Mouse (Mus musculus) forebrain, postnatal 0 days (tissue): ENCODE results near the gene Ptprn2. TPM values are rescaled to one million over a fixed set of nuclear protein-coding genes. Genes with fewer than 3 reads are reported as not detected.

Experiments
- ATAC-seq: fragments of 200-750 bp; cut with Nextera tagmentation; 2 replicates; pipeline ENCODE4 v1.8.0; 2017; ENCODE audit warnings: mild to moderate bottlenecking, moderate library complexity
- DNase-seq: peaks from one replicate; pipeline ENCODE4 v3.0.0-alpha.2; 2015
- H3K27ac ChIP-seq: fragments of 300-500 bp; sonication (generic); 2 replicates; pipeline ENCODE4 v1.5.1; 2014; ENCODE audit warnings: low read depth, mild to moderate bottlenecking, antibody characterized with exemption, low read length, moderate library complexity, mixed read lengths
- H3K27me3 ChIP-seq: fragments of 300-500 bp; sonication (generic); 2 replicates; pipeline ENCODE4 v1.6.1; 2014; ENCODE audit warnings: mild to moderate bottlenecking, low read length, mixed read lengths; ENCODE audit not compliant: insufficient read depth
- H3K36me3 ChIP-seq: fragments of 300-500 bp; sonication (generic); 2 replicates; pipeline ENCODE4 v1.6.1; 2014; ENCODE audit warnings: mild to moderate bottlenecking, moderate library complexity; ENCODE audit not compliant: insufficient read depth
- H3K4me1 ChIP-seq: fragments of 300-500 bp; sonication (generic); 2 replicates; pipeline ENCODE4 v1.6.1; 2014; ENCODE audit warnings: antibody characterized with exemption; ENCODE audit not compliant: insufficient read depth
- H3K4me2 ChIP-seq: fragments of 300-500 bp; sonication (generic); 2 replicates; pipeline ENCODE4 v1.6.1; 2014; ENCODE audit warnings: low read depth, mild to moderate bottlenecking, moderate library complexity
- H3K4me3 ChIP-seq: fragments of 300-500 bp; sonication (generic); 2 replicates; pipeline ENCODE4 v1.5.1; 2014; ENCODE audit warnings: low read depth, low read length, mixed read lengths
- H3K9ac ChIP-seq: fragments of 300-500 bp; sonication (generic); 2 replicates; pipeline ENCODE4 v1.6.1; 2014; ENCODE audit warnings: mild to moderate bottlenecking
- H3K9me3 ChIP-seq: fragments of 300-500 bp; sonication (generic); 2 replicates; pipeline ENCODE4 v1.6.1; 2016; ENCODE audit warnings: low read length
- CTCF ChIP-seq: sonication (generic); IDR thresholded peaks from 2 replicates; pipeline ENCODE4 v1.5.1; 2016; ENCODE audit warnings: antibody characterized with exemption, control low read depth, low read depth
- WGBS: fragments of 180-500 bp; shearing (Covaris S2); extraction: QIAGEN DNeasy Blood & Tissue Kit; methylation state at CpG from one replicate; pipeline ENCODE4 v1.1.7; 2014; 5-methylcytosine and 5-hydroxymethylcytosine counted together
- polyA plus RNA-seq: library from polyadenylated mRNA; unstranded; fragments of >200 nt; fragmentation: Nextera tagmentation; extraction: Ambion mirVana; gene quantifications from 2 replicates; pipeline ENCODE4 v1.2.1, GENCODE M21; 2015
- total RNA-seq: library from RNA; depleted of rRNA; stranded (reverse); fragments of >200 nt; gene quantifications from 2 replicates; pipeline ENCODE4 v1.2.3, GENCODE M21; 2014

The Ptprn2 gene
- total and polyA plus RNA-seq, 2 experiments from 2014 or later = 15.9 to 91.1 TPM

- Histone ChIP-seq H3K4me2 (no peak overlapping the region), H3K27me3 (no peaks in the 10 kb centered on the region), H3K9me3 (no peaks in the 10 kb centered on the region), H3K4me3 (no peak overlapping the region), H3K27ac (no peak overlapping the region), H3K36me3 (peaks cover 23% of the 10 kb centered on the region), H3K9ac (no peak overlapping the region), H3K4me1 (peaks cover 10% of the 10 kb centered on the region)
- ATAC-seq (no peak), DNase-seq (no peak)
- no peak for TF ChIP-seq CTCF
- 84% methylated on average over 4 of the region's 4 CpGs for WGBS
These were observed 784.7 kb downstream of the Ptprn2 start for GRCm38 (mm10) chr12:117270199-117270598.

- H3K36me3 ChIP-seq = peaks cover 33% of the 10 kb centered on the region
- H3K27ac ChIP-seq = no peak overlapping the region
- peaks cover 10% of the 10 kb centered on the region for H3K4me1 ChIP-seq
- H3K9me3 ChIP-seq = no peaks in the 10 kb centered on the region
- WGBS = 19% methylated on average over 4 of the region's 4 CpGs
- no peaks in the 10 kb centered on the region for H3K27me3 ChIP-seq
- H3K9ac ChIP-seq = no peak overlapping the region
- DNase-seq = peak; percentile 34
- no peak overlapping the region for H3K4me2 ChIP-seq
- no peak for TF ChIP-seq CTCF
- no peak overlapping the region for H3K4me3 ChIP-seq
- peak; percentile 28; the same call in 1 of the 2 replicates for ATAC-seq
These were observed 787.6 kb downstream of the Ptprn2 start for GRCm38 (mm10) chr12:117273166-117273565.

GRCm38 (mm10) chr12:117274576-117274975 is 789.1 kb downstream of the Ptprn2 start:
- H3K9me3 ChIP-seq = no peaks in the 10 kb centered on the region
- H3K9ac ChIP-seq = no peak overlapping the region
- DNase-seq (peak; percentile 56), ATAC-seq (peak; percentile 47)
- no peak overlapping the region for H3K4me2 ChIP-seq
- H3K27ac ChIP-seq = no peak overlapping the region
- no peaks in the 10 kb centered on the region for H3K27me3 ChIP-seq
- H3K36me3 ChIP-seq = peaks cover 35% of the 10 kb centered on the region
- H3K4me3 ChIP-seq = no peak overlapping the region
- 60% methylated on average over 5 of the region's 5 CpGs for WGBS
- H3K4me1 ChIP-seq = peaks cover 10% of the 10 kb centered on the region
- TF ChIP-seq CTCF = no peak

- Histone ChIP-seq H3K36me3 (peaks cover 12% of the 10 kb centered on the region), H3K4me1 (no peaks in the 10 kb centered on the region), H3K4me3 (no peak overlapping the region), H3K27ac (no peak overlapping the region), H3K9ac (no peak overlapping the region), H3K4me2 (no peak overlapping the region), H3K27me3 (no peaks in the 10 kb centered on the region), H3K9me3 (no peaks in the 10 kb centered on the region)
- no peak for ATAC-seq
- no peak for DNase-seq
- TF ChIP-seq CTCF = no peak
- WGBS = 89% methylated on average over 3 of the region's 3 CpGs
These were observed 795.3 kb downstream of the Ptprn2 start for GRCm38 (mm10) chr12:117280790-117281189.

GRCm38 (mm10) chr12:117282659-117283058 is 797.1 kb downstream of the Ptprn2 start:
- H3K4me3 ChIP-seq = no peak overlapping the region
- H3K9me3 ChIP-seq = no peaks in the 10 kb centered on the region
- no peaks in the 10 kb centered on the region for H3K4me1 ChIP-seq
- H3K27me3 ChIP-seq = no peaks in the 10 kb centered on the region
- no peak overlapping the region for H3K9ac ChIP-seq
- no peak overlapping the region for H3K27ac ChIP-seq
- no peak for ATAC-seq
- H3K36me3 ChIP-seq = peaks cover 4% of the 10 kb centered on the region; the same call in 1 of the 2 replicates
- WGBS = 92% methylated on average over 2 of the region's 2 CpGs
- no peak overlapping the region for H3K4me2 ChIP-seq
- TF ChIP-seq CTCF = no peak
- DNase-seq = no peak

- Histone ChIP-seq H3K4me2 (no peak overlapping the region), H3K27ac (no peak overlapping the region), H3K27me3 (no peaks in the 10 kb centered on the region), H3K9ac (no peak overlapping the region), H3K9me3 (no peaks in the 10 kb centered on the region), H3K4me1 (no peaks in the 10 kb centered on the region), H3K4me3 (no peak overlapping the region), H3K36me3 (no peaks in the 10 kb centered on the region)
- no peak for ATAC-seq
- no peak for TF ChIP-seq CTCF
- DNase-seq = peak; percentile 28
- WGBS = 60% methylated on average over 2 of the region's 2 CpGs
These were observed 801.9 kb downstream of the Ptprn2 start for GRCm38 (mm10) chr12:117287456-117287855.

GRCm38 (mm10) chr12:117291943-117292342 is 806.4 kb downstream of the Ptprn2 start:
- WGBS = 56% methylated on average over 3 of the region's 3 CpGs
- Histone ChIP-seq H3K9ac (no peak overlapping the region), H3K9me3 (no peaks in the 10 kb centered on the region), H3K4me2 (no peak overlapping the region), H3K27me3 (no peaks in the 10 kb centered on the region), H3K27ac (no peak overlapping the region), H3K4me3 (no peak overlapping the region), H3K36me3 (no peaks in the 10 kb centered on the region), H3K4me1 (no peaks in the 10 kb centered on the region)
- no peak for TF ChIP-seq CTCF
- DNase-seq = no peak
- ATAC-seq = no peak
